Mouse (Mus musculus) midbrain, embryonic 12.5 days (tissue): Measurements from ENCODE around the gene Ammecr1. TPM values are rescaled to one million over a fixed set of nuclear protein-coding genes. Genes with fewer than 3 reads are reported as not detected.

ENCODE experiments used
- ATAC-seq: fragments of 200-750 bp; cut with Nextera tagmentation; 2 replicates; pipeline ENCODE4 v1.8.0; 2017; ENCODE audit warnings: low read depth, moderate TSS enrichment, moderate library complexity; ENCODE audit not compliant: low FRiP score
- H3K27ac ChIP-seq: fragments of 300-500 bp; sonication (generic); replicated peaks from 2 replicates; pipeline ENCODE4 v1.5.1; 2016; ENCODE audit warnings: mild to moderate bottlenecking
- H3K27me3 ChIP-seq: fragments of 300-500 bp; sonication (generic); 2 replicates; pipeline ENCODE4 v1.6.1; 2016; ENCODE audit warnings: mild to moderate bottlenecking
- H3K36me3 ChIP-seq: fragments of 300-500 bp; sonication (generic); 2 replicates; pipeline ENCODE4 v1.6.1; 2016
- H3K4me1 ChIP-seq: fragments of 300-500 bp; sonication (generic); 2 replicates; pipeline ENCODE4 v1.6.1; 2016
- H3K4me2 ChIP-seq: fragments of 300-500 bp; sonication (generic); replicated peaks from 2 replicates; pipeline ENCODE4 v1.6.1; 2016; ENCODE audit warnings: mild to moderate bottlenecking, moderate library complexity
- H3K4me3 ChIP-seq: fragments of 300-500 bp; sonication (generic); 2 replicates; pipeline ENCODE4 v1.5.1; 2016; ENCODE audit warnings: mild to moderate bottlenecking
- H3K9ac ChIP-seq: fragments of 300-500 bp; sonication (generic); replicated peaks from 2 replicates; pipeline ENCODE4 v1.6.1; 2016; ENCODE audit warnings: mild to moderate bottlenecking, moderate library complexity
- H3K9me3 ChIP-seq: fragments of 300-500 bp; sonication (generic); 2 replicates; pipeline ENCODE4 v1.6.1; 2016; ENCODE audit warnings: mild to moderate bottlenecking
- WGBS: fragments of 180-500 bp; shearing (Covaris S2); methylation state at CpG from one replicate; pipeline ENCODE4 v1.1.7; 2016; 5-methylcytosine and 5-hydroxymethylcytosine counted together
- microRNA-seq: library from miRNA; unstranded; fragments of <30 nt; microRNA quantifications from one replicate; pipeline ENCODE4, GENCODE M21; 2017
- polyA plus RNA-seq: library from polyadenylated mRNA; unstranded; fragments of >200 nt; fragmentation: Nextera tagmentation; extraction: Ambion mirVana; gene quantifications from 2 replicates; pipeline ENCODE4 v1.2.1, GENCODE M21; 2016

Ammecr1 gene
- polyA plus RNA-seq, 1 experiment from 2014 or later = 8.5 TPM

DNA sequence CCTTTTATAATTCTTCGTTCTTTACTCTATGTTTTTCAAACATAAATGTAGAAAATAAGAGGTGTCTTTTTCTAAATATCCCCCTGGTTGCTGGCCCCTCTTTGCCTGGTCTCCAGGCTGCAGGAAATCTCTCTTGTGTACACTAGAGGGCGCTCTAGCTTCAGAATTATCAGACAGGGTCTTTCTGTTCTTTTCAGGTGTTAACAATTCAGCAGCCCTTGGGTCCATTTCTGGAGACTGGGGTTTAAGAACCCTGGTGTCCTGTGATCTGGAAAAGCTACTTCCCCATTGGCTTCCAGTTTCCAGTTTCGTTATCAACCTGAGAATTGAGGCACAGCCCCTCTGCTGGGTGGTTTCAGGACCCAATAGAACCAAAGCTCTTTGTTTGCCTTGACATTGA, 144.7 kb downstream of the Ammecr1 start:
- ATAC-seq = 0 out of 2 replicates have a peak, but pooled peaks have one; percentile 35
- no peaks in the 10 kb centered on the region for H3K36me3 ChIP-seq
- H3K9ac ChIP-seq = no peak overlapping the region
- no peak overlapping the region for H3K4me2 ChIP-seq
- H3K27ac ChIP-seq = no peak overlapping the region
- H3K4me1 ChIP-seq = no peaks in the 10 kb centered on the region
- no peaks in the 10 kb centered on the region for H3K9me3 ChIP-seq
- H3K27me3 ChIP-seq = peaks cover 3% of the 10 kb centered on the region; the same call in 1 of the 2 replicates
- H3K4me3 ChIP-seq = no peak overlapping the region
- WGBS = 38% methylated on average over 3 of the region's 3 CpGs

DNA sequence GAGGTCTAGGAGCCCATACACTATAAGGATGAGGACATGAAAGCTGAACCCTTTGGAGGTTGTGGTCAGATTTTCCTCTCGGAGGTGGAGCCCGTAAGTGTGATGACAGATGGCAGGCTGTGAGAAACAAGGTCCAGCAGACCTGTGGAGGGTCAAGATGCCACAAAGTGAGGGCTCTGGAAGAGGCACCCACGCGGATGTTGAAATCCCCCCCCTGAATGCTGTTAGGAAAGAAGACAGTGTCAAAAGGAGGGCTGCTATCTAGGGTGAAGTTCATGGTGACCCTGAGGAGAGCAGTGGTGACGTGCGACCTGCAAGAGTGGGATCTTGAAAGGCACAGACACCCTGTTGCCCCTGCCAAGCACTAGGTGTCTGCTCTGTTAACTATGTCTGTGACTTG, 145.3 kb downstream of the Ammecr1 start:
- 79% methylated on average over 6 of the region's 6 CpGs for WGBS
- no peaks in the 10 kb centered on the region for H3K9me3 ChIP-seq

DNA sequence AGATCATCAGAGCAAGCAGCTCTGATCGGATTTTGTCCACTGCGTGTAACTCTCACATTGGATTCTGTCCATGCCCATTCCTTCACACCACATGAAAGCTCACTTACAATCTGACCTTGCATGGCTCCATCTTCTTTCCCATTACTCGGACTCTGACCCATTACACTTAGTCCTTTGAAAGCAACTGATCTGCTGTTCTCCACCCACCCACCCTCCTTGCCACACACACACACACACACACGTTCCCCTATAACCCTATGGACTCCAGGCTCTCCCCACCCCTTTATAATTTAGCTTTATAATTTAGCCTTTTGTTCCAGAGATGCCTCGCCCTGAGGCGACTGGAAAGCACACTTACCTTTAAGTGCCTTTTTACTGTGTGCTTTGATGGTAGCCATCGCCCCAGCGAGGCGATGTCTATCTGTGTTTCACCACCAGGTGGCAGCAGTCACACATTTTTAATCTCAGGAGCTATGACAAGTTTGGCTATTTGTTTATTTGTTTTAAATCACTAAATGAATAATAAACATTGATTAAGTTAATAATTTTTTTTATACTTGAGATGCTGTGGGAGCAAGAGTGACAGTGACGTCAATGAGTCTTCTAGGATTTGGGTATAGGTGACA, 148.4 kb downstream of the Ammecr1 start:
- ATAC-seq = no peak; the same call in 1 of the 2 replicates
- no peak overlapping the region for H3K4me3 ChIP-seq
- H3K36me3 ChIP-seq = no peaks in the 10 kb centered on the region
- 40% methylated on average over 10 of the region's 10 CpGs for WGBS
- H3K4me2 ChIP-seq = no peak overlapping the region
- no peaks in the 10 kb centered on the region for H3K9me3 ChIP-seq
- no peaks in the 10 kb centered on the region; the same call in 1 of the 2 replicates for H3K27me3 ChIP-seq
- H3K9ac ChIP-seq = no peak overlapping the region
- H3K4me1 ChIP-seq = no peaks in the 10 kb centered on the region
- no peak overlapping the region for H3K27ac ChIP-seq

More for the DNA sequence above, 145.3 kb downstream of the Ammecr1 start:
- H3K27ac ChIP-seq = no peak overlapping the region
- no peaks in the 10 kb centered on the region for H3K4me1 ChIP-seq
- ATAC-seq = no peak
- no peaks in the 10 kb centered on the region for H3K36me3 ChIP-seq
- no peak overlapping the region for H3K4me2 ChIP-seq
- no peaks in the 10 kb centered on the region; the same call in 1 of the 2 replicates for H3K27me3 ChIP-seq
- no peak overlapping the region for H3K9ac ChIP-seq
- no peak overlapping the region for H3K4me3 ChIP-seq

DNA sequence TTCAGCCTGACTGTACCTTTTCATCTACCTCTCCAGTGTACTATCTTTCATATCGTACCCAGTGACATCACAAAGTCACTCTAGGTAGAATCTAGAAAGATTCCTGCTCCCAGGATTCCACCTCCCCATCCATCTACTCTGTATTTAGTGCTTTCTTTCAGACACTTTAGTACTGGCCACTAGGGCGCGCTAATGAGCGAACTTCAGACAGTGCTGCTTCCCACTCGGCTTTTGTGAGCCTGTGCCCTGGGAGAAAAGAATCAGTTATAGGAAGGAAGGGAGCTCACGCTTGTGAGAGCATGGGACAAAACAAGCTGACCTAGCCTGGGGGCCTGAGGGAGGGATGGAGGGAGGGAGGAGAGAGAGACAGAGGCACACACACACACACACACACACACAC, 153.4 kb downstream of the Ammecr1 start:
- no peaks in the 10 kb centered on the region for H3K9me3 ChIP-seq
- no peak overlapping the region for H3K27ac ChIP-seq
- ATAC-seq = peak; percentile 17; the same call in 1 of the 2 replicates
- no peak overlapping the region for H3K9ac ChIP-seq
- no peaks in the 10 kb centered on the region; the same call in 1 of the 2 replicates for H3K27me3 ChIP-seq
- no peaks in the 10 kb centered on the region for H3K36me3 ChIP-seq
- H3K4me2 ChIP-seq = no peak overlapping the region
- H3K4me3 ChIP-seq = no peak overlapping the region
- 21% methylated on average over 6 of the region's 6 CpGs for WGBS
- no peaks in the 10 kb centered on the region for H3K4me1 ChIP-seq

DNA sequence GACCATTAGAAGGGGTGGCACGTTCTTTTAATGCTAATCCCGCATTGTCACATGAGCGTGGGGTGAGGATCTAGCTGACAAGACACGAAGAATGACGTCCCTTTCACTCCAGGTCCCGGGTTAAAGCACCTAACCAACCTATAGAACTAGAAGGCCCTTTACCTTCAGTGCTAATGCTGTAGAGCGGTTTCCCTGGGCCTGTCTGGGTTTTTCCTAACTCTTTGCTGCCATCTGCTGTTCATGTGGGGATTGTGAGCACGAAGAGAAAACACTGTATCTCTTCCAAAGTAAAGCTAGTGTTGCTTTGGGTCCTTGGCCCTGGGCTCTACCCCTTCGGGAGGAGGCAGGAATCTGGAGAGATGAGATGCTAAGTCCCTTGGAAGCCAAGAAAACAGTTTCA, 158.1 kb downstream of the Ammecr1 start:
- Histone ChIP-seq H3K4me2 (no peak overlapping the region), H3K4me3 (no peak overlapping the region), H3K9ac (no peak overlapping the region), H3K9me3 (no peaks in the 10 kb centered on the region), H3K36me3 (no peaks in the 10 kb centered on the region), H3K27ac (no peak overlapping the region), H3K4me1 (no peaks in the 10 kb centered on the region), H3K27me3 (peaks cover 13% of the 10 kb centered on the region; the same call in 1 of the 2 replicates)
- no peak for ATAC-seq
- 49% methylated on average over 9 of the region's 9 CpGs for WGBS

DNA sequence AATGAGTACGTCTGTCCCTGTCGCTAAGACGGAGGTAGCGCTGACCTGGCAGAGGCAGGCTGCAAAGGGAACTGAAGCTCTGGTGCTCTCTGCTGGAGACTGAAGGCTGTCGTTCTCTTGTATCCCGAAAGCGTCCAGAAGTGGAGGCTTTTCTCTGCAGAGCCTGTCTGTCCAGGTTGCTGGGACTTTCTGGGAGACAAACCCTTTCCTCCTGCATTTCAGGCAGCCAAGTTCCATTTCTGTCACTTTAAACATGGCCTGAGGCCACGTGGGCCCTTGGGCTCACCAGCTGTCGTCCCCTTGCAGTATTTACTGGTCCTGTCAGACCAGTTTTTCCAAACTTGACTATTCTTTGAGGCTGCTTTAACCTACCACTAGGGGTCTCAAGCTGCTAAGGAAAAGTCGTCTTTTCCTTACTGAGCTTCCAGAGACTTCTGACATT, 159.9 kb downstream of the Ammecr1 start:
- Histone ChIP-seq H3K4me2 (no peak overlapping the region), H3K9me3 (no peaks in the 10 kb centered on the region), H3K9ac (no peak overlapping the region), H3K4me3 (no peak overlapping the region), H3K36me3 (no peaks in the 10 kb centered on the region), H3K4me1 (no peaks in the 10 kb centered on the region), H3K27me3 (peaks cover 13% of the 10 kb centered on the region; the same call in 1 of the 2 replicates), H3K27ac (no peak overlapping the region)
- 37% methylated on average over 10 of the region's 10 CpGs for WGBS
- ATAC-seq = no peak

DNA sequence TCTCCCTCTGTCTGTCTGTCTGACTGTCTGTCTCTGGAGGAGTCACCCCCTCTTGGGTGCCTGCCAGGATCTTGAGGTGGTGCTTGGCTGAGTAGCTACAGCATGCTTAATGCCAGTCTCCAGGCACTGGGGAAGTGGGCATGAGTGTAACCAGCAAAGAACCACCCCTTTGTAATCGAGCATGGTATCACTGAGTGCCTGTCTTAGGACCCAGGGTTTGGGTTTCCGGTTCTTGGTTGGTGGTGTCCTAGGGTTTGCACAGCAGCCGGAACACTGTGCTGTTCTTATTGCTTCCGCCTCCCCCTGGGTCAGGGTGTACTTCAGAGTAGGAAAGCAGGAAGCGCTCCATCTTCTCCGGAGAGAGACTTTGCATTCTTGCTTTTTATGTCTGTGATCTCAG, 160.4 kb downstream of the Ammecr1 start:
- 87% methylated on average over 6 of the region's 6 CpGs for WGBS
- Histone ChIP-seq H3K4me1 (no peaks in the 10 kb centered on the region), H3K27me3 (peaks cover 13% of the 10 kb centered on the region; the same call in 1 of the 2 replicates), H3K36me3 (no peaks in the 10 kb centered on the region), H3K27ac (no peak overlapping the region), H3K9me3 (no peaks in the 10 kb centered on the region), H3K4me2 (no peak overlapping the region), H3K9ac (no peak overlapping the region), H3K4me3 (no peak overlapping the region)
- ATAC-seq = no peak

DNA sequence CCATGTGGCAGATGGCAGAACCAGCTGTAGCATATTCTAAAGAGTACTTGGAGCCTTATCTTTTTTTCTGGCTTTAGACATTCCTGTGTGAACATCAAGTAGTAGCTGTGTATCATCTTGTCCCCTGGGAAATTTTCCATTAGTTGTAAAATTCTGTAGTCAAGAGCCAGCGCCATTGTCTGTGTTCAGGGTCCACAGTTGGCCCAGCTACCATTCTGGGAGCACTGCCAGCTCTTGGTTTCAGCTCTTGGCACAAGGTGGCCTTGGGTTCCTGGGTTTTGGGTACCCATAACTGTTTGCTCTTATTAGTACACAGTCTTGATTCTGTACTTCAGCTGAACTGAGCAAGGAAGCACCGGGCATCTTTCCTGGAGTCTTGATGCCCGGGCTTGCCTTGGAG, 161.9 kb downstream of the Ammecr1 start:
- ATAC-seq = no peak
- H3K9me3 ChIP-seq = no peaks in the 10 kb centered on the region
- H3K4me3 ChIP-seq = no peak overlapping the region
- H3K36me3 ChIP-seq = no peaks in the 10 kb centered on the region
- no peak overlapping the region for H3K4me2 ChIP-seq
- 91% methylated on average over 3 of the region's 3 CpGs for WGBS
- H3K9ac ChIP-seq = no peak overlapping the region
- H3K4me1 ChIP-seq = no peaks in the 10 kb centered on the region
- no peak overlapping the region for H3K27ac ChIP-seq
- peaks cover 13% of the 10 kb centered on the region; the same call in 1 of the 2 replicates for H3K27me3 ChIP-seq

Small RNAs within 50 kb of the gene (microRNA-seq; reads per million reads assigned to microRNA genes)
- not detected for gene Gm44351

Other genes with a start within 250 kb of the Ammecr1 start
- 0.20 and 0.26 TPM in 2 replicates for gene Rtl9, start 132.9 kb upstream of the Ammecr1 start, polyA plus RNA-seq